Mouse (Mus musculus) midbrain, postnatal 0 days (tissue): ENCODE results near the gene Trim7. TPM values are rescaled to one million over a fixed set of nuclear protein-coding genes. Genes with fewer than 3 reads are reported as not detected.

Experiments used
- ATAC-seq: fragments of 200-750 bp; cut with Nextera tagmentation; 2 replicates; pipeline ENCODE4 v1.8.0; 2017; ENCODE audit warnings: moderate number of reproducible peaks, mild to moderate bottlenecking, moderate TSS enrichment, moderate library complexity; ENCODE audit not compliant: low FRiP score
- DNase-seq: peaks from one replicate; pipeline ENCODE4 v3.0.0-alpha.2; 2015; ENCODE audit warnings: low spot score
- H3K27ac ChIP-seq: fragments of 300-500 bp; sonication (generic); 2 replicates; pipeline ENCODE4 v1.5.1; 2014; ENCODE audit warnings: low read depth, mild to moderate bottlenecking, low read length, mixed read lengths
- H3K27me3 ChIP-seq: fragments of 300-500 bp; sonication (generic); 2 replicates; pipeline ENCODE4 v1.6.1; 2014; ENCODE audit warnings: low read length, control low read depth, mixed read lengths; ENCODE audit not compliant: insufficient read depth
- H3K36me3 ChIP-seq: fragments of 300-500 bp; sonication (generic); 2 replicates; pipeline ENCODE4 v1.6.1; 2014; ENCODE audit warnings: low read length, control low read depth, mixed read lengths; ENCODE audit not compliant: insufficient read depth
- H3K4me1 ChIP-seq: fragments of 300-500 bp; sonication (generic); 2 replicates; pipeline ENCODE4 v1.6.1; 2014; ENCODE audit warnings: mild to moderate bottlenecking, control low read depth, antibody characterized with exemption, low read length, mixed read lengths; ENCODE audit not compliant: insufficient read depth
- H3K4me2 ChIP-seq: fragments of 300-500 bp; sonication (generic); 2 replicates; pipeline ENCODE4 v1.6.1; 2014; ENCODE audit warnings: low read depth, mild to moderate bottlenecking, low read length, mixed read lengths; ENCODE audit not compliant: poor library complexity, severe bottlenecking
- H3K4me3 ChIP-seq: fragments of 300-500 bp; sonication (generic); 2 replicates; pipeline ENCODE4 v1.5.1; 2014; ENCODE audit warnings: low read depth, mild to moderate bottlenecking, low read length, moderate library complexity
- H3K9ac ChIP-seq: fragments of 300-500 bp; sonication (generic); replicated peaks from 2 replicates; pipeline ENCODE4 v1.6.1; 2014; ENCODE audit warnings: mild to moderate bottlenecking, low read length, moderate library complexity, mixed read lengths; ENCODE audit not compliant: poor library complexity, severe bottlenecking
- H3K9me3 ChIP-seq: fragments of 300-500 bp; sonication (generic); 2 replicates; pipeline ENCODE4 v1.6.1; 2016; ENCODE audit warnings: low read length, control low read depth
- CTCF ChIP-seq: IDR thresholded peaks from 2 replicates; pipeline ENCODE4 v1.5.1; 2016; ENCODE audit warnings: antibody characterized with exemption, mild to moderate bottlenecking
- WGBS: fragments of 180-500 bp; shearing (Covaris S2); extraction: QIAGEN DNeasy Blood & Tissue Kit; methylation state at CpG from one replicate; pipeline ENCODE4 v1.1.7; 2014; 5-methylcytosine and 5-hydroxymethylcytosine counted together
- polyA plus RNA-seq: library from polyadenylated mRNA; unstranded; fragments of >200 nt; fragmentation: Nextera tagmentation; extraction: Ambion mirVana; gene quantifications from 2 replicates; pipeline ENCODE4 v1.2.1, GENCODE M21; 2015
- total RNA-seq: library from RNA; depleted of rRNA; stranded (reverse); fragments of >200 nt; gene quantifications from 2 replicates; pipeline ENCODE4 v1.2.3, GENCODE M21; 2014

The Trim7 gene
- total and polyA plus RNA-seq, 2 experiments from 2014 or later = 3.7 to 7.7 TPM

- H3K27ac ChIP-seq = no peak overlapping the region
- no peak overlapping the region for H3K4me3 ChIP-seq
- H3K9me3 ChIP-seq = no peaks in the 10 kb centered on the region
- no peaks in the 10 kb centered on the region for H3K4me1 ChIP-seq
- no peak for ATAC-seq
- H3K9ac ChIP-seq = no peak overlapping the region
- WGBS = 77% methylated on average over 6 of the region's 6 CpGs
- H3K36me3 ChIP-seq = no peaks in the 10 kb centered on the region
- H3K4me2 ChIP-seq = no peak overlapping the region
- no peak for TF ChIP-seq CTCF
- no peak for DNase-seq
- H3K27me3 ChIP-seq = no peaks in the 10 kb centered on the region
Measured at GRCm38 (mm10) chr11:48835923-48836322, 10.0 kb downstream of the Trim7 start.

GRCm38 (mm10) chr11:48836990-48837309 lies 11.0 kb downstream of the Trim7 start:
- Histone ChIP-seq H3K9me3 (no peaks in the 10 kb centered on the region), H3K4me2 (peak overlapping the region; percentile 85), H3K27ac (peak overlapping the region; percentile 78), H3K4me1 (no peaks in the 10 kb centered on the region), H3K4me3 (peak overlapping the region; percentile 86), H3K27me3 (no peaks in the 10 kb centered on the region), H3K9ac (peak overlapping the region; percentile 77), H3K36me3 (no peaks in the 10 kb centered on the region)
- TF ChIP-seq CTCF = no peak
- DNase-seq (no peak), ATAC-seq (0 out of 2 replicates have a peak, but pooled peaks have one; percentile 5)
- WGBS = 11% methylated on average over 11 of the region's 11 CpGs

- Histone ChIP-seq H3K4me3 (peak overlapping the region; percentile 86), H3K4me1 (no peaks in the 10 kb centered on the region), H3K27ac (peak overlapping the region; percentile 78), H3K9me3 (no peaks in the 10 kb centered on the region), H3K4me2 (peak overlapping the region; percentile 85), H3K36me3 (no peaks in the 10 kb centered on the region), H3K9ac (peak overlapping the region; percentile 77), H3K27me3 (no peaks in the 10 kb centered on the region)
- ATAC-seq (peak; percentile 21), DNase-seq (no peak)
- WGBS = under 1% methylated on average over 68 of the region's 77 CpGs
- no peak for TF ChIP-seq CTCF
Measured at GRCm38 (mm10) chr11:48837310-48838180, 11.6 kb downstream of the Trim7 start.

DNA sequence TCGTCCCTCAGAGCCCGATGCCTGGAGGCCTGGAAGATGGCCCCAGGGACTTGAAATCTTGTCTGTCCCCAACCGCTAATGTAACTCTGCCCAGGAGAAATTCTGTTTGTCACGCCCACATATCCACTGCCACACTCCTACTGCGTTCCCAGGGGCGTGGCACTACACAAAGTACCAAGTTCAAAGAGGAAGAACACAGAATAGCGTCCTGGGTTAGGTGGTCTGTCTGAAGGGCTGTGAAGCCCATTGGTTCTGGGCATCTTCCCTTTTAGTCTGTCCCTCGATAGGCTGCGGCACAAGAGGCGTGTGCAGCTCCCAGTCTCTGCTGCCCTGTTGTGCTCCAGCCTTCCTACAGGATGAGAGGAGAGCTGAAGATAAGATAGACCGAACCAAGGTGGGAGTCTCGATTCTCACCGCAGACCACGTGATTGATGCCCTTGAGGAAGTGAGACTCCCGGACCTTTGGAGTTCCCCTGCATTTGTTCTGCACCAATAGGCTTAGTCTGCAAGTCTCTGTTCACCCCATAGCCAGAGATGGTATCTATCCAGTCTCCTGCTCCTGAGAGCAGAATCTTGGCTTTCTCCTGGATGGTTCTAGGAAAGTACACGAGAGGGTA lies 12.3 kb downstream of the Trim7 start:
- no peaks in the 10 kb centered on the region for H3K27me3 ChIP-seq
- H3K9ac ChIP-seq = peak overlapping the region; percentile 77
- H3K36me3 ChIP-seq = no peaks in the 10 kb centered on the region
- peak; percentile 39 for ATAC-seq
- peak overlapping the region; percentile 86 for H3K4me3 ChIP-seq
- WGBS = 2% methylated on average over 16 of the region's 16 CpGs
- H3K4me1 ChIP-seq = no peaks in the 10 kb centered on the region
- DNase-seq = no peak
- no peak for TF ChIP-seq CTCF
- H3K9me3 ChIP-seq = no peaks in the 10 kb centered on the region
- peak overlapping the region; percentile 78 for H3K27ac ChIP-seq
- H3K4me2 ChIP-seq = peak overlapping the region; percentile 85

DNA sequence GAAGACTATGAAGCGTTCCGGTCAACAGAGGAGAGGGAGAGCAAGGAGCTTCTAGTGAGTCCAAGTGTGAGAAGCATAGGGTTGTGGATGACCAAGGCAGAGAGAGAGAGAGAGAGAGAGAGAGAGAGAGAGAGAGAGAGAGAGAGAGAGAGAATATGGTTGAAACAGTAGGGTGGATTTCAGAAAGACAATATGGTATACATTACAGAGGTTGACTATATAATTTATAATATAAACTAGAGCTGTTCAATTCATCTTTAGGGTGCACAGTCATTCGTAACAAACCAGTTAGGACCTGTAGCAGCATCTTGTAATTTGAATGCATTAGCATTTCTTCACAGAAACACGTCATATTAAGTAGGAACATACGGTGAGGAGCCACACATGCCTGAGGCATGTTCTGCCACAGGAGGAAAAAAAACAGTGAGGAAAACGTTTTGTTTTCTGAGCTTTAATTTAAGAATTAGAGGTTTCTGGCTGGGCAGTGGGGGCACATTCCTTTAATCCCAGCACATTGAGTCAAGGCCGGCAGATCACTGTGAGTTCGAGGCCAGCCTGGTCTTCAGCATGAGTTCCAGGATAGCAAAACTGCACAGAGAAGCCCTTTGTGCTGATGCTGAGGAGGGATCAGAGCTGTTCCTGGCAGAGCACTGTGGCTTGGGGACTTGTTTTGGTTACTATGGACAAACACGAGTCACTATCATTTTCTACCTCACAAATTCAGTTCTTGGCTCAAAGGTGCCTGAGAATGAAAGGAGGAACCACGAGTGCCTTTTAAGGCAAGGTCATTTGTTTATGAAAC lies 13.1 kb downstream of the Trim7 start:
- WGBS = 67% methylated on average over 10 of the region's 10 CpGs
- no peak for DNase-seq
- H3K27ac ChIP-seq = no peak overlapping the region

More for the DNA sequence above, 13.1 kb downstream of the Trim7 start:
- Histone ChIP-seq H3K4me3 (peak overlapping the region; percentile 86), H3K9me3 (no peaks in the 10 kb centered on the region), H3K27me3 (no peaks in the 10 kb centered on the region), H3K4me1 (no peaks in the 10 kb centered on the region), H3K4me2 (peak overlapping the region; percentile 85), H3K9ac (no peak overlapping the region), H3K36me3 (no peaks in the 10 kb centered on the region)
- no peak for ATAC-seq
- no peak for TF ChIP-seq CTCF
